Mouse (Mus musculus) heart, postnatal 0 days (tissue): ENCODE results near the gene Bbof1. TPM values are rescaled to one million over a fixed set of nuclear protein-coding genes. Genes with fewer than 3 reads are reported as not detected.

Experiments used
- ATAC-seq: fragments of 200-750 bp; cut with Nextera tagmentation; 2 replicates; pipeline ENCODE4 v1.8.0; 2017; ENCODE audit warnings: low read depth, moderate number of reproducible peaks, moderate library complexity; ENCODE audit not compliant: insufficient read depth
- DNase-seq: peaks from one replicate; pipeline ENCODE4 v3.0.0-alpha.2; 2016; ENCODE audit warnings: low spot score
- H3K27ac ChIP-seq: fragments of 300-500 bp; sonication (generic); 2 replicates; pipeline ENCODE4 v1.5.1; 2014; ENCODE audit warnings: low read depth, mild to moderate bottlenecking
- H3K27me3 ChIP-seq: fragments of 300-500 bp; sonication (generic); 2 replicates; pipeline ENCODE4 v1.6.1; 2014; ENCODE audit warnings: low read length, mixed read lengths; ENCODE audit not compliant: control insufficient read depth, insufficient read depth
- H3K36me3 ChIP-seq: fragments of 300-500 bp; sonication (generic); replicated peaks from 2 replicates; pipeline ENCODE4 v1.6.1; 2014; ENCODE audit warnings: low read length, mixed read lengths; ENCODE audit not compliant: control insufficient read depth, insufficient read depth
- H3K4me1 ChIP-seq: fragments of 300-500 bp; sonication (generic); 2 replicates; pipeline ENCODE4 v1.6.1; 2014; ENCODE audit warnings: antibody characterized with exemption; ENCODE audit not compliant: control insufficient read depth, insufficient read depth
- H3K4me2 ChIP-seq: fragments of 300-500 bp; sonication (generic); 2 replicates; pipeline ENCODE4 v1.6.1; 2014; ENCODE audit warnings: low read depth, mild to moderate bottlenecking, low read length, moderate library complexity
- H3K4me3 ChIP-seq: fragments of 300-500 bp; sonication (generic); 2 replicates; pipeline ENCODE4 v1.5.1; 2014; ENCODE audit warnings: low read depth, low read length
- H3K9ac ChIP-seq: fragments of 300-500 bp; sonication (generic); replicated peaks from 2 replicates; pipeline ENCODE4 v1.6.1; 2014; ENCODE audit warnings: low read depth, low read length, mixed read lengths
- H3K9me3 ChIP-seq: fragments of 300-500 bp; sonication (generic); replicated peaks from 2 replicates; pipeline ENCODE4 v1.6.1; 2016; ENCODE audit warnings: low read length; ENCODE audit not compliant: control insufficient read depth
- CTCF ChIP-seq: IDR thresholded peaks from 2 replicates; pipeline ENCODE4 v1.5.1; 2016; ENCODE audit warnings: antibody characterized with exemption, control low read depth, low read depth
- EP300 ChIP-seq: IDR thresholded peaks from 2 replicates; pipeline ENCODE4 v1.6.1; 2016; ENCODE audit warnings: antibody characterized with exemption, low read depth
- WGBS: fragments of 180-500 bp; shearing (Covaris S2); extraction: QIAGEN DNeasy Blood & Tissue Kit; methylation state at CpG from one replicate; pipeline ENCODE4 v1.1.7; 2014; 5-methylcytosine and 5-hydroxymethylcytosine counted together
- polyA plus RNA-seq: library from polyadenylated mRNA; unstranded; fragments of >200 nt; fragmentation: Nextera tagmentation; extraction: Ambion mirVana; gene quantifications from 2 replicates; pipeline ENCODE4 v1.2.1, GENCODE M21; 2015
- total RNA-seq: library from RNA; depleted of rRNA; stranded (reverse); fragments of >200 nt; gene quantifications from 2 replicates; pipeline ENCODE4 v1.2.3, GENCODE M21; 2014; ENCODE audit warnings: low replicate concordance

Bbof1 gene
- total and polyA plus RNA-seq, 2 experiments from 2014 or later, result 0.04 to 1.3 TPM

GRCm38 (mm10) chr12:84462856-84463255, 54.0 kb downstream of the Bbof1 start:
- no peaks in the 10 kb centered on the region for H3K27me3 ChIP-seq
- no peaks in the 10 kb centered on the region for H3K4me1 ChIP-seq
- no peak for TF ChIP-seq EP300
- TF ChIP-seq CTCF, result no peak
- ATAC-seq (no peak), DNase-seq (no peak)
- no peaks in the 10 kb centered on the region for H3K9me3 ChIP-seq
- no peak overlapping the region for H3K4me2 ChIP-seq
- WGBS, result 82% methylated on average over 3 of the region's 3 CpGs
- H3K4me3 ChIP-seq, result no peak overlapping the region
- no peak overlapping the region for H3K27ac ChIP-seq
- H3K36me3 ChIP-seq, result peaks cover 61% of the 10 kb centered on the region
- H3K9ac ChIP-seq, result no peak overlapping the region

- Histone ChIP-seq H3K4me2 (no peak overlapping the region), H3K36me3 (peaks cover 31% of the 10 kb centered on the region), H3K27me3 (no peaks in the 10 kb centered on the region), H3K9me3 (no peaks in the 10 kb centered on the region), H3K9ac (no peak overlapping the region), H3K27ac (no peak overlapping the region), H3K4me1 (no peaks in the 10 kb centered on the region), H3K4me3 (no peak overlapping the region)
- ATAC-seq (no peak), DNase-seq (peak; percentile 55)
- TF ChIP-seq CTCF (peak; percentile 77), EP300 (no peak)
- 0% methylated on average over 1 of the region's 1 CpGs for WGBS
Observed at GRCm38 (mm10) chr12:84468701-84469100, 59.8 kb downstream of the Bbof1 start.

GRCm38 (mm10) chr12:84478937-84479336, 70.1 kb downstream of the Bbof1 start:
- no peak overlapping the region for H3K9ac ChIP-seq
- 73% methylated on average over 7 of the region's 7 CpGs for WGBS
- H3K4me2 ChIP-seq, result no peak overlapping the region
- peaks cover 29% of the 10 kb centered on the region; the same call in 1 of the 2 replicates for H3K36me3 ChIP-seq
- H3K27ac ChIP-seq, result no peak overlapping the region
- H3K4me1 ChIP-seq, result no peaks in the 10 kb centered on the region
- TF ChIP-seq EP300, result no peak
- TF ChIP-seq CTCF, result no peak
- no peaks in the 10 kb centered on the region for H3K27me3 ChIP-seq
- no peaks in the 10 kb centered on the region for H3K9me3 ChIP-seq
- DNase-seq, result no peak
- no peak overlapping the region for H3K4me3 ChIP-seq
- no peak for ATAC-seq

- no peaks in the 10 kb centered on the region for H3K4me1 ChIP-seq
- no peak overlapping the region for H3K4me2 ChIP-seq
- H3K36me3 ChIP-seq, result peaks cover 20% of the 10 kb centered on the region; the same call in 1 of the 2 replicates
- TF ChIP-seq CTCF (no peak), EP300 (no peak)
- no peaks in the 10 kb centered on the region for H3K9me3 ChIP-seq
- H3K4me3 ChIP-seq, result no peak overlapping the region
- 60% methylated on average over 2 of the region's 2 CpGs for WGBS
- no peak for ATAC-seq
- no peak for DNase-seq
- no peaks in the 10 kb centered on the region for H3K27me3 ChIP-seq
- H3K9ac ChIP-seq, result no peak overlapping the region
- no peak overlapping the region for H3K27ac ChIP-seq
Observed at GRCm38 (mm10) chr12:84481251-84481650, 72.4 kb downstream of the Bbof1 start.

GRCm38 (mm10) chr12:84482778-84483585, 74.1 kb downstream of the Bbof1 start:
- Histone ChIP-seq H3K36me3 (peaks cover 20% of the 10 kb centered on the region; the same call in 1 of the 2 replicates), H3K4me1 (0 out of 2 replicates have a peak, but pooled peaks cover 8% of the 10 kb centered on the region), H3K4me2 (no peak overlapping the region), H3K27me3 (no peaks in the 10 kb centered on the region), H3K4me3 (no peak overlapping the region), H3K9me3 (no peaks in the 10 kb centered on the region), H3K9ac (no peak overlapping the region), H3K27ac (no peak overlapping the region)
- ATAC-seq (no peak), DNase-seq (no peak)
- TF ChIP-seq CTCF (no peak), EP300 (no peak)
- 91% methylated on average over 14 of the region's 14 CpGs for WGBS
